Mouse (Mus musculus) lung, adult 2 months (tissue): ENCODE measurements around the gene Pparg. TPM values are rescaled to one million over a fixed set of nuclear protein-coding genes. Genes with fewer than 3 reads are reported as not detected.

Experiments
- DNase-seq: peaks from one replicate; pipeline ENCODE4 v3.0.0; 2022
- H3K4me1 ChIP-seq: fragments of 200-500 bp; 2 replicates; pipeline ENCODE4 v1.6.1; 2011; ENCODE audit warnings: low read length; ENCODE audit not compliant: control insufficient read depth, insufficient read depth
- H3K4me3 ChIP-seq: fragments of 200-500 bp; replicated peaks from 2 replicates; pipeline ENCODE3; 2011; ENCODE audit warnings: low read depth, mild to moderate bottlenecking, control low read depth, low read length; ENCODE audit errors: extremely low read depth
- CTCF ChIP-seq: fragments of 200-500 bp; IDR thresholded peaks from 2 replicates; pipeline ENCODE4 v1.5.1; 2011; ENCODE audit warnings: mild to moderate bottlenecking, low read length, control low read depth; ENCODE audit not compliant: insufficient read depth
- POLR2A ChIP-seq: fragments of 200-500 bp; IDR thresholded peaks from 2 replicates; pipeline ENCODE4 v1.6.1; 2011; ENCODE audit warnings: low read depth, mild to moderate bottlenecking, control low read depth, low read length, borderline replicate concordance; ENCODE audit errors: extremely low read depth
- WGBS: fragments of 180-500 bp; shearing (Covaris S2); methylation state at CpG from one replicate; pipeline ENCODE4 v1.1.7; 2018; 5-methylcytosine and 5-hydroxymethylcytosine counted together
- polyA plus RNA-seq: library from polyadenylated mRNA; depleted of rRNA; stranded (reverse); fragments of >200 nt; gene quantifications from 2 replicates; pipeline ENCODE4 v1.2.3, GENCODE M21; 2012

Gene Pparg
- polyA plus RNA-seq, 1 experiment, result 13.7 TPM

- Histone ChIP-seq H3K4me3 (no peak overlapping the region), H3K4me1 (no peaks in the 10 kb centered on the region)
- 61% methylated on average over 6 of the region's 6 CpGs for WGBS
- no peak for TF ChIP-seq CTCF
- no peak for TF ChIP-seq POLR2A
- no peak for DNase-seq
These were observed 38.8 kb upstream of the Pparg start for GRCm38 (mm10) chr6:115321883-115322351.

- H3K4me3 ChIP-seq, result no peak overlapping the region
- TF ChIP-seq CTCF (no peak), POLR2A (no peak)
- 97% methylated on average over 5 of the region's 5 CpGs for WGBS
- no peak for DNase-seq
- H3K4me1 ChIP-seq, result no peaks in the 10 kb centered on the region
These were observed 37.8 kb upstream of the Pparg start for GRCm38 (mm10) chr6:115322956-115323355.

- TF ChIP-seq CTCF (no peak), POLR2A (no peak)
- no peak for DNase-seq
- Histone ChIP-seq H3K4me1 (no peaks in the 10 kb centered on the region), H3K4me3 (no peak overlapping the region)
These were observed 29.8 kb upstream of the Pparg start for GRCm38 (mm10) chr6:115330964-115331363.

- no peak for DNase-seq
- TF ChIP-seq POLR2A (no peak), CTCF (no peak)
- H3K4me3 ChIP-seq, result no peak overlapping the region
- no peaks in the 10 kb centered on the region for H3K4me1 ChIP-seq
- 37% methylated on average over 2 of the region's 2 CpGs for WGBS
These were observed 27.6 kb upstream of the Pparg start for GRCm38 (mm10) chr6:115333099-115333694.

- TF ChIP-seq POLR2A, result no peak
- no peak for TF ChIP-seq CTCF
These were observed 25.2 kb upstream of the Pparg start for GRCm38 (mm10) chr6:115335536-115335935.

GRCm38 (mm10) chr6:115340084-115340483 is 20.7 kb upstream of the Pparg start:
- no peak for DNase-seq
- TF ChIP-seq CTCF (no peak), POLR2A (no peak)
- H3K4me3 ChIP-seq, result no peak overlapping the region
- 80% methylated on average over 2 of the region's 2 CpGs for WGBS
- H3K4me1 ChIP-seq, result no peaks in the 10 kb centered on the region

More at GRCm38 (mm10) chr6:115335536-115335935, 25.2 kb upstream of the Pparg start:
- no peaks in the 10 kb centered on the region for H3K4me1 ChIP-seq
- no peak overlapping the region for H3K4me3 ChIP-seq
- DNase-seq, result no peak
- 58% methylated on average over 6 of the region's 6 CpGs for whole genome bisulfite sequencing

- no peaks in the 10 kb centered on the region for H3K4me1 ChIP-seq
- 78% methylated on average over 4 of the region's 4 CpGs for WGBS
- H3K4me3 ChIP-seq, result no peak overlapping the region
- DNase-seq, result no peak
- no peak for TF ChIP-seq CTCF
- no peak for TF ChIP-seq POLR2A
These were observed 17.7 kb upstream of the Pparg start for GRCm38 (mm10) chr6:115343096-115343495.

GRCm38 (mm10) chr6:115343570-115343969 is 17.2 kb upstream of the Pparg start:
- 45% methylated on average over 5 of the region's 5 CpGs for WGBS
- no peak for DNase-seq
- TF ChIP-seq POLR2A, result no peak
- TF ChIP-seq CTCF, result no peak
- H3K4me1 ChIP-seq, result no peaks in the 10 kb centered on the region
- H3K4me3 ChIP-seq, result no peak overlapping the region

- TF ChIP-seq CTCF (no peak), POLR2A (no peak)
- H3K4me1 ChIP-seq, result no peaks in the 10 kb centered on the region
- DNase-seq, result no peak
- WGBS, result 32% methylated on average over 10 of the region's 10 CpGs
- no peak overlapping the region for H3K4me3 ChIP-seq
These were observed 16.6 kb upstream of the Pparg start for GRCm38 (mm10) chr6:115344101-115344500.

GRCm38 (mm10) chr6:115344513-115344912 is 16.2 kb upstream of the Pparg start:
- no peak for DNase-seq
- no peaks in the 10 kb centered on the region for H3K4me1 ChIP-seq
- no peak for TF ChIP-seq CTCF
- H3K4me3 ChIP-seq, result no peak overlapping the region
- 42% methylated on average over 11 of the region's 11 CpGs for WGBS

- Histone ChIP-seq H3K4me1 (no peaks in the 10 kb centered on the region), H3K4me3 (no peak overlapping the region)
- TF ChIP-seq POLR2A (no peak), CTCF (no peak)
- 83% methylated on average over 8 of the region's 8 CpGs for WGBS
- DNase-seq, result no peak
These were observed 15.7 kb upstream of the Pparg start for GRCm38 (mm10) chr6:115345013-115345412.
